Mouse (Mus musculus) ES-Bruce4 (cell line): ENCODE measurements at regions not wholly inside any gene's neighbourhood (a gene's known extent, or its start where the extent isn't known, plus 50 kb on each side); places are given as distances from the start of the nearest gene placed in this dataset.

Experiments used
- H3K27ac ChIP-seq: 2 replicates; pipeline ENCODE4 v1.5.1; 2012; ENCODE audit warnings: low read length, inconsistent platforms; ENCODE audit not compliant: insufficient read depth
- H3K27me3 ChIP-seq: 2 replicates; pipeline ENCODE4 v1.6.1; 2012; ENCODE audit warnings: mild to moderate bottlenecking, low read length, inconsistent platforms; ENCODE audit not compliant: control insufficient read depth, poor library complexity, insufficient read depth, severe bottlenecking
- H3K36me3 ChIP-seq: 2 replicates; pipeline ENCODE4 v1.6.1; 2012; ENCODE audit warnings: inconsistent platforms, mild to moderate bottlenecking, low read length, moderate library complexity; ENCODE audit not compliant: control insufficient read depth, poor library complexity, insufficient read depth, severe bottlenecking
- H3K4me1 ChIP-seq: one replicate; pipeline ENCODE4 v1.8.1; 2011; ENCODE audit warnings: low read length; ENCODE audit not compliant: control insufficient read depth, insufficient read depth
- H3K4me3 ChIP-seq: 2 replicates; pipeline ENCODE4 v1.5.1; 2011; ENCODE audit warnings: low read depth, mild to moderate bottlenecking, low read length
- H3K9ac ChIP-seq: 2 replicates; pipeline ENCODE4 v1.6.1; 2012; ENCODE audit warnings: low read depth, mild to moderate bottlenecking, inconsistent platforms; ENCODE audit not compliant: poor library complexity, severe bottlenecking
- H3K9me3 ChIP-seq: replicated peaks from 2 replicates; pipeline ENCODE4 v1.6.1; 2012; ENCODE audit warnings: mild to moderate bottlenecking, low read length, inconsistent platforms; ENCODE audit not compliant: control insufficient read depth, poor library complexity, insufficient read depth, severe bottlenecking
- CTCF ChIP-seq: IDR thresholded peaks from one replicate; pipeline ENCODE4 v1.8.1; 2011; ENCODE audit warnings: low read depth, low read length
- EP300 ChIP-seq: IDR thresholded peaks from 2 replicates; pipeline ENCODE4 v1.6.1; 2011; ENCODE audit warnings: low read depth, low read length; ENCODE audit not compliant: insufficient read depth
- POLR2A ChIP-seq: IDR thresholded peaks from one replicate; pipeline ENCODE4 v1.8.1; 2011; ENCODE audit warnings: low read length; ENCODE audit not compliant: insufficient read depth

DNA sequence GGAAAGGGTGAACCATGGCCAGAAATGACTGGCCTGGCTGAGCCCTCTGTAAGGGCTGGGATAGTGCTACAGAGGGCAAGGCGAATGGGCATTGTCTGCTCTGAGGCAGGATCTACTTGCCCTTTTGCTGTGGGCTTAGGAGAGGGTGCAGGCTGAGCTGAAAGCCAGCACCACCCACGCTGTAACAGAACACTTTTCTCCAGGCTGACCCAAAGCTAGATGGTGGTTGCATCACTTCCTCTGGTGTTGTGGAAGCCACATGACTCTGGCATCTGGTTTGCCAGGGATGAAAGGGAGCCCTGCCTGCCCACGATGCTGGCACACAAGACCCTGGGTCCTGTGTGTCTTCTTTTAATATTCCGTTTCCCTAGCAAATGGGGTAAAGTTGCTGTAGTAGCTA is 198.0 kb upstream of the Klf4 start:
- TF ChIP-seq EP300 (no peak), CTCF (no peak), POLR2A (no peak)
- no peaks in the 10 kb centered on the region for H3K27me3 ChIP-seq
- H3K4me3 ChIP-seq = no peak overlapping the region
- no peak overlapping the region for H3K27ac ChIP-seq
- no peak overlapping the region for H3K9ac ChIP-seq
- H3K4me1 ChIP-seq = no peaks in the 10 kb centered on the region
- no peaks in the 10 kb centered on the region for H3K9me3 ChIP-seq
- H3K36me3 ChIP-seq = no peaks in the 10 kb centered on the region

DNA sequence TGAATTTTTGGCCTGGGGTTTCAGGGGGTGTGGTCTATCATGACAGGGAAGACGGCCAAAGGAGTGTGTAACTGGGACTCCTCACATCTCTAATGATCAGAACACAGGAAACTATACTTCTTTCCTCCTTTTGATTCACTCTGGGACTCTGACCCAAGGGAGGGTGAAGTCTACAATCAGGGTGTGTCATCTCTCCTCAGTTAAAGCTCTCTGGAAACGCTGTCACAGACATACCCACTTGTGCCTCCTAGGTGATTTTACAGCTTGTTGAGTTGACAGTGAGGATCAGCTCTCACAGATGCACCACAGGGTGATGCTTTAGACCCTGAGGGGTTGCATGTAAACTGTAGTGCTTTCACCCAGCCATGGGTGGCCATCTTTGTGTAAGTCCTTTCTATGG is 194.9 kb upstream of the Klf4 start:
- H3K4me3 ChIP-seq = no peak overlapping the region
- no peaks in the 10 kb centered on the region for H3K9me3 ChIP-seq
- no peak overlapping the region for H3K9ac ChIP-seq
- H3K4me1 ChIP-seq = no peaks in the 10 kb centered on the region
- H3K27me3 ChIP-seq = no peaks in the 10 kb centered on the region
- H3K36me3 ChIP-seq = no peaks in the 10 kb centered on the region
- TF ChIP-seq EP300 = no peak
- TF ChIP-seq CTCF = no peak
- no peak for TF ChIP-seq POLR2A
- H3K27ac ChIP-seq = no peak overlapping the region

DNA sequence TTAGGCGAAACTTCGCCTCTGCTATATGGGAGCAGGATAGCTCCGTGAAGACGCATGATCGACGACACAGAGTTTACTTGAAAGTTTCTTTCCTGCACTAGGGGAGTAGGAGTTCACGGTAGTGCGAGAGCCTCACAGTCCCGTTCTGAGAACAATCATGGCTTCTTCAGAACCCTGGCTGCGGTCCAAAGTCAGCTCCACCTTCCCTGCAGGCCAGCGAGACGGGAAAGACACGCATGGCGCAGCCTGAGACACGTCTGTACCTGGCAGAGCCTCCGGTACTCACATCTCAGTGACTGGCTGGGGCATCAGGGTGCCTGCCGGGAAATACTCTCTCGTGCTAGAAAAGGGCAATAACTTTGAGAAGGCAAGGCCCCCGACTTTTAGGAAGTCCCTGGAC is 193.8 kb upstream of the Klf4 start:
- TF ChIP-seq POLR2A (no peak), EP300 (no peak), CTCF (no peak)
- H3K27ac ChIP-seq = no peak overlapping the region
- H3K4me1 ChIP-seq = no peaks in the 10 kb centered on the region
- no peaks in the 10 kb centered on the region for H3K9me3 ChIP-seq
- H3K4me3 ChIP-seq = no peak overlapping the region
- H3K27me3 ChIP-seq = no peaks in the 10 kb centered on the region
- no peak overlapping the region for H3K9ac ChIP-seq
- H3K36me3 ChIP-seq = no peaks in the 10 kb centered on the region

DNA sequence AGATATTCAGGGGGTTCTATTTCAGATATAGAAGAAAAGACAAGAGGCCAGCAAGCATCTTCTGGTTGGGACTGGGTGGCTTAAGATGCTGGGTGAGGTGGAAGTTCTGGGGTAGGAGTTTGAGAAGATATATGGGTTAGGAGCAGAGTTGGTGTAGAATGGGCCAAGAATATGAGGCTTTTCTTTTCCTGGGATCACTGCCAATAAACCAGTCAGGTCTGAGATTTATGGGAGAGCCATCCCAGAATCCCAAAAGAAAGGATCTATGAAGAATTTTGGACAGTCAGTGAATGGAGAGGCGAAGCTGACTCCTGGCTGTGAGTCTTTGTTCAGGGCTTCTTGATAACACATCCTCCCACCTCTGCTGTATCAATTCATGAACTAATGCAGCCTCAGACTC is 192.0 kb upstream of the Klf4 start:
- no peaks in the 10 kb centered on the region for H3K27me3 ChIP-seq
- H3K9ac ChIP-seq = no peak overlapping the region
- H3K4me3 ChIP-seq = no peak overlapping the region
- no peak for TF ChIP-seq CTCF
- TF ChIP-seq POLR2A = no peak
- TF ChIP-seq EP300 = no peak
- no peaks in the 10 kb centered on the region for H3K9me3 ChIP-seq
- H3K4me1 ChIP-seq = no peaks in the 10 kb centered on the region
- no peaks in the 10 kb centered on the region for H3K36me3 ChIP-seq
- no peak overlapping the region for H3K27ac ChIP-seq

GRCm38 (mm10) chr4:55723124-55723523 is 190.9 kb upstream of the Klf4 start:
- TF ChIP-seq EP300 = no peak
- TF ChIP-seq POLR2A = no peak
- TF ChIP-seq CTCF = no peak
- H3K27me3 ChIP-seq = no peaks in the 10 kb centered on the region
- no peaks in the 10 kb centered on the region for H3K36me3 ChIP-seq

GRCm38 (mm10) chr4:55722388-55722787 is 190.1 kb upstream of the Klf4 start:
- no peak for TF ChIP-seq EP300
- no peak for TF ChIP-seq POLR2A
- no peak for TF ChIP-seq CTCF
- Histone ChIP-seq H3K4me3 (no peak overlapping the region), H3K27me3 (no peaks in the 10 kb centered on the region), H3K36me3 (no peaks in the 10 kb centered on the region), H3K27ac (no peak overlapping the region), H3K9me3 (no peaks in the 10 kb centered on the region), H3K4me1 (no peaks in the 10 kb centered on the region), H3K9ac (no peak overlapping the region)

More at GRCm38 (mm10) chr4:55723124-55723523, 190.9 kb upstream of the Klf4 start:
- Histone ChIP-seq H3K9me3 (no peaks in the 10 kb centered on the region), H3K9ac (no peak overlapping the region), H3K4me1 (no peaks in the 10 kb centered on the region), H3K27ac (no peak overlapping the region), H3K4me3 (no peak overlapping the region)
